Mouse (Mus musculus) hindlimb bud, embryonic 11.5 days (tissue): Measurements from ENCODE around the gene Gna11.

Source experiments
- DNase-seq: peaks from one replicate; pipeline ENCODE4 v3.0.0-alpha.2; 2012; ENCODE audit warnings: low read depth, low spot score; ENCODE audit errors: extremely low spot score

Gna11 gene

GRCm38 (mm10) chr10:81507095-81507494 lies 37.9 kb downstream of the Gna11 start:
- no peak for DNase-seq

DNA sequence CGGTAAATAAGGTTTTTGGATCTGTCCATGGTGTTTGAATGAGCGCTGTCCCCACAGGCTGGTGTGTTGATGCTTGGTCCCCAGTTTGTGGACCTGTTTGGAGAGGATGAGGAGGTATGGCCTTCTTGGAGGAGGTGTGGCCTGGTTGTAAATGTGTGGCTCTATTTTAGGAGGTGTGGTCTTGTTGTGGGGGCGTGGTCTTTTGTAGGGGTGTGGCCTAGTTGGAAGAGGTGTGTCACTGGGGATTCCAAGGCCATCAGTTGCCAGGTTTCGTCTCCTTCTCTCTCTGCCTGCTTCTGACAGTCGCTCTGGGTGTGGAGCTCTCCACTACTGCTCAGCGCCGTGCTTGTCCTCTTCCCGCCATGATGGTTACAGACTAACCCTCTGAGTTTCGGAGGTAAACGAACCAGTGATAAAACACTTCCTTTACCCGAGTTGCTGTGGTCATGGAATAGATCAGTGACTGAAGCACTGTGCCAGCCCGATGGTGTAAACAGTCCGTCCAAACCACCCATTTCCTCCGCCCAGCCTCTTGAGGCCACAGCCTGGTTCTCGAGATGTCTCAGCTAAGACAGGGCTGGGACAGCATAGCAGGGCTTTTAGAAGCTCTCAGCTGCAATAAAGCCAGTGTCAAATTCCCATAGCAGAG lies 39.9 kb downstream of the Gna11 start:
- no peak for DNase-seq

DNA sequence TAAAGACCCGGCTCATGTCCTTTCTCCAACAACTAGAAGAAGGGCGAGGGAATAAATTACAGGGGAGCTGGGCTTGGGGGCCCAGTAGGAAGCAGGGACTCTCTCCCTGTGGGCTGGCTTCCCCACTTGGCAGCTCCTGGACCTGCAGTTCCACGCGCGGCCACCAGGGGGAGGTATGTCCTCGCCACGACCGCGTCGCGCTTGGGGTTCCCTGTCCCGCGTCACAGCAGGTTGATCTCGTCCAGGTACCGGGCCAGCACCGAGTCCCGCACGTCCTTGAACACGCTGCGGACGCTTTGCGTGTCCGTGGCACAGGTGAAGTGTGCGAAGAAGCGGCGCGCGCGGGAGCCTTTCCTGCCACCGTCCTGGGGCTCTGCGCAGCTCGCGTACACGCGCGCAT lies 42.3 kb downstream of the Gna11 start:
- DNase-seq, result no peak

GRCm38 (mm10) chr10:81501863-81502262 lies 43.1 kb downstream of the Gna11 start:
- no peak for DNase-seq

GRCm38 (mm10) chr10:81500032-81500431 lies 45.0 kb downstream of the Gna11 start, which contains the start of gene S1pr4:
Gene S1pr4 (minus strand): TSS chr10:81500132.
- no peak for DNase-seq

DNA sequence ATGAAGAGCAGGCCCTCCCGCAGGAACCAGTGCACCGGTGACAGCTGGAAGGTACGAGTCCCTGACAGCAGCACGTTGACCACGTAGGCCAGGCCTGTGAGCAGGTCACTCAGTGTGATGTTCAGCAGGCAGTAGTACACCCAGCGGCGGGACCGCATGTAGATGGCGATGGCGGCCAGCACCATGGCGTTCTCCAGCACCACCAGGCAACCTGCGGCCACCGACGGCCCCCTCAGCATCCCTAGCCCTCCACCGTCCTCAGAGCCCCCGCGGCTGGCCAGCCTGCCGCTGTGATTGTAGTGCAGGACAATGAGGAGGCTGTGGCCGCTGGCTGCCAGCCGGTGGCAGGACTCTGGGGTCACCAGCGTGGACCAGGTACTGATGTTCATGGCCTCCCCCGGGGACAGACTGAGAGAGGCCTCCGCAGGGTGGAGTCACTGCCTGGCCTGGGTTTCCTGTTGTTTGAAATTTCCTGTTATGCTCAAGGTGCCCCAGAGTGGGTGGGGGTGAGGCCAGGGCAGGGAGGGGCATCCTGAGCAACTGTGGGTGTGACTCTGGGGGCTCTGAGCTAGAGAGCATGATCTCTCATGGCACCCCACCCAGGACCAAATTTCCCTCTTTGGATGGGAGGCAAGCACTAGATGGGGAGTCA lies 45.6 kb downstream of the Gna11 start:
- DNase-seq, result no peak

DNA sequence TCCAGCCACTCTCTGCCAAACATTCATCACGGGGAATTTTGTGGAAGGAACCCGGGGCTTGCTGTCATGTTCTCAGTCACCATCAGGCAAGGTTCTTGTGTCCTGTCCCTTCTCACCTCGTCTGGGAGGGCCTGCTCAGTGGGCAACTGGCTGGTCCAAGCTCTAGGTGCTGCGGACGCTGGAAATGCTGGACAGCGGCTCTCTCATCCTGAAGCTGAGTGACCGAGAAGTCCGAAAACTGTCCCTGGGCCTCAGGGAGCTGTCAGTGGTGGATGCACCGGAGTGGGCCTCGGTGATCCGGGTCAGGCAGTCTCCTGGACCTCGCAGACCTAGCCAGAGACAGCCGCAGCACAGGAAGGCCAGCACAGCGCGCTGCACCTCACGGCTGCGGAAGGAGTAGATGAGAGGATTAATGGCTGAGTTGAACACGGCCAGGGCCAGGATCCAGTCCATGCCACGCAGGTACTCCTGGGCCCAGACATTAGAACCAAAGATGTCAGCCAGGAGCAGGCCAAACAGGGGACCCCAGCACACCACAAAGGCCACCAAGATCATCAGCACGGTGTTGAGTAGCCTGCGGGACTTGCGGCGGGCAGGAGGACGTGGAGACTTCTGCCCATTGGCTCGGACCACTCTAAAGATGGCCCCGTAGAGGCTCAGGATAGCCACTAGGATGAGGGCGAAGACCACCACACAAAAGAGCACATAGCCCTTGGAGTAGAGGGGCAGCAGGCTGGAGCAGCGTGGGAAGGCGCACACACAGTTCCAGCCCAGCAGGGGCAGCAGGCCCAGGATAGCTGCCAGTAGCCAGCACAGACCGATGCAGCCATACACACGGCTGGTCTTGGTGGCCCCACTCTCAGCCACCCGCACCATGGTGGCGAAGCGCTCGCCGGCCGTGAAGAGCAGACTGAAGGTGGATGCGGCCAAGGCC lies 46.4 kb downstream of the Gna11 start:
- DNase-seq, result no peak

DNA sequence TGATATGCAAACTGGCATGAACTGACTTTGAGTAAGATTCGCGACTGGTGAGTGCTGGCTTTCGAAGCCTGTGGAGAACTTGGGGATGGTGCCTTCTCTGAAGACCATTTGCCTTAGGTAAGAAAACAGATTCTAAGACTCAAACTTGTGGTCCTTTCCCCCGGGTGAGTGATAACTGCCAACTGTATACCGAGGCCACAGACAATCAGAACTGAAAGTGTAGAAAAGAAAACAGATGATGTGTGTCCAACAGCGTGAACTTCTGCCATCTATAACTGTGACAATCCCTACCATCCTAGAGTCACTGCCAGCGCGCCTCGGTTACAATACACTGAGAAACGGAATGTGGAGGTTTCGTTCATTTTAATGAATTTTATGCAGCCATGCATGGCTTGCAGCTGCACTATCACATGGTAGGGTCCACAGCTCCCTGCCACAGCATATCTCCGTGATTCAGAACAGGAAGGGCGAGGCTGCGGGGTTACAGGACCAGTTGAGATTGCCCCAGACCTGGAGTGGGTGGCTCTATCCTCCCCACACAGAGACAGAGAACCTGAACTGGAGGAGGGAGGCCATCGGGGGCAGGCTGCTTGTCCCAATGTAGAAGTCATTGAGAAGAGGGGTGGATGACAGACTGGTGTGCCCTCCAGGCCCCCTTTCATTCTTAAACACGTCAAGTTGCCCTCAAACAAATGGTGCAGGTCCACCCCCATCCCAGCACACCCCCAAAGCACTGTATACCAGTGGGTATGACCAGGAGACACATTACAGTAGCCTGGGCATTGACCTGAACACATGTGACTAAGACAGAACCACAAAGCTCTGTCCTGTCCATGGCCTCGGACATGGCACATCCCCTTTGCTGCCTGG lies 47.4 kb downstream of the Gna11 start:
- DNase-seq, result no peak

- DNase-seq, result no peak
These were observed 48.0 kb downstream of the Gna11 start for GRCm38 (mm10) chr10:81496969-81497368.

DNA sequence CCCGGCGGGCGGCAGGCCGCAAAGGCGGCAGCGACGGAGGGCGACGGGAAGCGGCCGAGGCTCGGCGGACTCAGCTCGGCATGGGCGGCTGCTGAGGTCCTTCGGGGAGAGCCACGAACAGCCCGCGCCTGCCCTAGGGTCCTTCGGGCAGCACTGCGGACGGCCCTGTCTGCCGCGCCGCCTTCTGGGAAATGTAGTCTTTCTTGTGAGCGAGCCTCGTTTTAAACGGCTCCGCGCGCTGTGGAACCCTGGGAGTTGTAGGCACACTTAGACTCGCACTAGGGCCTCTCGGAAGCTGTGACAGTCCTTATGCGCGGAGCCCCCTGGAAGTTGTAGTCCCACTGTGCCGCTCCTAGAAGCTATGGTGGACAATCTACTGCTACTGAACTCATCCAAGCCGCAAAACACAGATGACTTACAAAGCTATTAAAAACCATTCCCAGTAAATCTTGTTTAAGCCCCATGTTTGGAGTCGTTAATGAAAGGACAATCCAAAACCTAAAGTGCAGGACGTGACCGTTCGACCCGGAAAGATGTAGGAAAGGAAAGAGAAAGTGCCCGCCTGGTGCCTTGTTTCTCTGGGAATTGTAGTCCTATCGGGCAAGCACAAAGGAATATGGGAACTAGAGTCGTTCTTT lies 48.6 kb downstream of the Gna11 start, which contains the start of gene Ncln:
Gene Ncln, minus strand, starts transcription at position 129 of the 638 bp plus-strand sequence.
- DNase-seq, result peak; percentile 94

GRCm38 (mm10) chr10:81495616-81496263 lies 49.2 kb downstream of the Gna11 start:
- DNase-seq, result no peak

- no peak for DNase-seq
These were observed 49.8 kb downstream of the Gna11 start for GRCm38 (mm10) chr10:81495151-81495550.

GRCm38 (mm10) chr10:81494260-81495041 lies 50.5 kb downstream of the Gna11 start:
- DNase-seq, result no peak

DNA sequence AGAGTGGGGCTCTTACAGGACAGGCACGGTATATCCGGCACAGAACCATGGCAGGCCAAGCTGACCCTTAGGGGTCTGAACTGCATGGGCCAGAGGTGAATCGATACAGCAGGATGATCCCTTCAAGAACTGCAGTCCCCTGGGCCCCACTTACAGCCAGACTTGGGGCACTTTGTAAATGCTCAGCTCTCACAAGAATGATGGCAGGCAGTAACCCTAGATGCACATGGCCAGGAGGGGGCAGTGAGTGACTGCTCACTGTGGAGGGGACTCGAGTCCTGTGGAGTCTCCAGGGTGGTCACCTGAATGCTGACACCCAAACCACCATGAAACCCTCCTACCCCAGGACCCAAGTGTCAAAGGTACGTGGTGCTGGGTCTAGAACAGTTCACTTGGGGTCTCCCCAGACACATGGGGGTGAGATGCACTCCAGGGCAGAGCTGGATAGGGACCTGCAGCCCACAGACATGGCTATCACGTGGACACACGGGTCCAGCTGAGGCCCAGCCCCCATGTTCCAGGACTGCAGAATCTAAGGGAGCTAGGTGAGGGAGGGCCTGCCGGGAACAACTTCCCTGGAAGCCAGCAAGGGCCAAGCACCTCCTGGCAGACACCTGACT lies 51.3 kb downstream of the Gna11 start:
- DNase-seq, result no peak

- DNase-seq, result no peak
These were observed 52.3 kb downstream of the Gna11 start for GRCm38 (mm10) chr10:81492606-81493240.

- DNase-seq, result no peak
These were observed 54.0 kb downstream of the Gna11 start for GRCm38 (mm10) chr10:81491018-81491417.

DNA sequence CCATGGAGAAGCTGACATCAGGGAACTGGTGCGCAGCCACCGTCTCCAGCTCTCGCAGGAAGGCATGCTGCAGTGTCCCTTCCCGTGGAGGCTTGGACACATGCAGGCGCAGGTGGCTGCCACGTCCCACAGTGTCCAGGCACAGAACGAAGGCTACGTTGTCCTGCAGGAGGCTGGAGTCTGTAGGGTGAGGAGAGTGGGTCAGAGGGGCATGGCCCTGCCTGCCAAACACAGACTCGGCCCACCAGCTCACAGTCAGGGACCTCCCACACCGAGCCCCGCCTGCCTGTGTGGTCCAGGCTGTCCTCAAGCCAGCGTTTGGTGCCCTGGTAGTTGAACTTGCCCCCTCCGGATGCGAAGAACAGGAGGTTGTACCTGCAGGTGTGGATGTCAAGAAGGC lies 55.0 kb downstream of the Gna11 start:
- no peak for DNase-seq

DNA sequence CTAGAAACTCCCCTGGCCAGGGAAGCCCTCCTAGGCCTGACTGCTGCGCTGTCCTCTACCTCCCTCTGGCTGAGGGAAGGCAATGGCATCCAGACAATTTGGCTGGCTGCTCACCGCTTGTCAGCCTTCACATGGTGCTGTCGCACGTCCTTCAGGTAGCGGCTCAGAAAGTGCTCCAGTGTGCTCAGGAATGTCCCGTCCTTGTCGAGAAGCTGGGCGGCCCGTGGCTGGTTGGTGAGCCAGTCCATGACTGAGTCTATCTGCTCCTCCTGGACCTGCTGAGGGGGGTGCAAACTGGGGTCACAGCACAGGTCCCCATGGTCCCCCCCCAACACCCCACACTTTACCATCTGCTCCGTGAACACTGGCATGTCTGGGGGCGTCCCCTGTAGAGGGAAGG lies 56.9 kb downstream of the Gna11 start:
- DNase-seq, result no peak
